Mouse (Mus musculus): Measurements from ENCODE around the gene Sgca. TPM values are rescaled to one million over a fixed set of nuclear protein-coding genes. Genes with fewer than 3 reads are reported as not detected.

Sgca gene
- total RNA-seq, 2 experiments from 2014 or later = 185 to 194 TPM

GRCm38 (mm10) chr11:95001584-95002347 lies 25.6 kb upstream of the Sgca start:
- DNase-seq = no peak

GRCm38 (mm10) chr11:95001058-95001457 lies 24.9 kb upstream of the Sgca start:
- peak; percentile 62 for DNase-seq

- no peak for DNase-seq
Measured at GRCm38 (mm10) chr11:95000548-95000947, 24.4 kb upstream of the Sgca start.

- DNase-seq = no peak
Measured at GRCm38 (mm10) chr11:95000128-95000527, 24.0 kb upstream of the Sgca start.

DNA sequence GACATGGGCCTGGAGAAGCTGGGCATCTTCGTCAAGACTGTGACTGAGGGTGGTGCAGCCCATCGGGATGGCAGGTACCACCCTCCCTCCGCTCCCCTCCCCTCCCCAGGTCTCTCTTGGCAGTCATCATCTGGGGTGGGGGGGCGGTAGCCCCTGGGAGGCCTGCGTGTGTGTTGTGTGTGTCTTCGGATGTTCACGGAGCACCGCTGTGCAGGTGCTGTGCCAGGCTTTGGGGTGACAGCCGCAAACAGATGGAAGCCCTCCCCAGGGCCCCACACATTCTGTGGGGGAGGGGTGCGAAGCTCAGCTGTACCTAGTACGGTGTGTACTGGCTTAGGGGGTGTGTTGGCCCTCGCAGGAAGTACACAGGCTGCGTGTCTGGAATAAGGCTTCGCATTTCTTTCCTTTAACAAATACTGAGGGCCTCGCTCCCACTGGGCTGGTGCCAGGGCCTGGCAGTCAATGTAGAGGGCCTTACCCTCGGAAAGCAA lies 22.0 kb upstream of the Sgca start:
- DNase-seq = no peak

- DNase-seq = no peak
Measured at GRCm38 (mm10) chr11:94997596-94997995, 21.5 kb upstream of the Sgca start.

DNA sequence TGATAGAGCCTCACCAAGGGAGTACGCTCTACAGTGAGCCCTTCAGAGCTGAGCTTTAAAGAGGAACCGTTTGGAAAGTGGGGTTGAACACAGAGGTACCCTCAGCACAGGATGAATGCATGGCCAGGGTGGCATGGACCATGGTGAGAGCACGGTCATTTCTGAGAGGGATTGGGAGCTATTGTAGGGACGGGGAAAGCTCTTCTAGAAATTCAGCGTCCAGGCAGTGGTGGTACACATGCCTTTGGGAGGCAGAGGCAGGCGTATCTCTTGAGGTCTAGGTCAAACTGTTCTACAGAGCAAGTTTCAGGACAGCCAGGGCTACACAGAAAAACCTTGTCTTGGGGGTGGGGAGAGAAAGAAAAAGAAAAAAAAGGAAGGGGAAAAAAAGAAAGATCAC lies 20.9 kb upstream of the Sgca start:
- no peak for DNase-seq

GRCm38 (mm10) chr11:94996101-94996500 lies 20.0 kb upstream of the Sgca start:
- DNase-seq = no peak

- no peak for DNase-seq
Measured at GRCm38 (mm10) chr11:94994947-94995772, 19.0 kb upstream of the Sgca start.

DNA sequence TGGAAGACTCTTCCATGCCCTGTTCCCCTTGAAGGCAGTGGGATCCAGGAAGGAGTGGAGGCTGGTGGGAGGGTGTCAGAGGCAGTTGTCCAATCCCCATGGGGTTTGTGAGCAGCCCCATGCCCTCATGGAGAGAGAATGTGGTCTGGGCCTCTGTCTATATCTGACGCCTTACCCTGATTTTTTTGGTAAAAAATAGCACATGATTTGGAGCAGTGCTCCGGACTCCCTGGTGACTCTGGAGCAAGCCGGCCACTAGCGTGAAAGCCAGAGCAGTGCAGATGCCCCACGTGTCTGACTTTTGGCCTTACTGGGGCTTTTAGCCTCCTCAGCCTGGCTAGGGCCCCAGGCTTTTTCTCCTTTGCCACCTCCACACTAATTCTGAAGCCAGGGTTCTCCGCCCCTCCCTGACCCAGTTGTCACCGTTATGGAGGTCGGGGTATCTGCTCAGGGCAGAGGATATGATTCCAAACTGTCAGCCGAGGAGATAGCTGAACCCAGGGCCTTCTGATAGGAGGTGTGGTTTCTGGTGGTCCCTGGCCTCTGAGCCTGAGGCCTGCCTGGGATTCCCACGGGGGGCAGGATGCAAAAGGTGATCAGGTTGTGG lies 18.2 kb upstream of the Sgca start:
- no peak for DNase-seq

DNA sequence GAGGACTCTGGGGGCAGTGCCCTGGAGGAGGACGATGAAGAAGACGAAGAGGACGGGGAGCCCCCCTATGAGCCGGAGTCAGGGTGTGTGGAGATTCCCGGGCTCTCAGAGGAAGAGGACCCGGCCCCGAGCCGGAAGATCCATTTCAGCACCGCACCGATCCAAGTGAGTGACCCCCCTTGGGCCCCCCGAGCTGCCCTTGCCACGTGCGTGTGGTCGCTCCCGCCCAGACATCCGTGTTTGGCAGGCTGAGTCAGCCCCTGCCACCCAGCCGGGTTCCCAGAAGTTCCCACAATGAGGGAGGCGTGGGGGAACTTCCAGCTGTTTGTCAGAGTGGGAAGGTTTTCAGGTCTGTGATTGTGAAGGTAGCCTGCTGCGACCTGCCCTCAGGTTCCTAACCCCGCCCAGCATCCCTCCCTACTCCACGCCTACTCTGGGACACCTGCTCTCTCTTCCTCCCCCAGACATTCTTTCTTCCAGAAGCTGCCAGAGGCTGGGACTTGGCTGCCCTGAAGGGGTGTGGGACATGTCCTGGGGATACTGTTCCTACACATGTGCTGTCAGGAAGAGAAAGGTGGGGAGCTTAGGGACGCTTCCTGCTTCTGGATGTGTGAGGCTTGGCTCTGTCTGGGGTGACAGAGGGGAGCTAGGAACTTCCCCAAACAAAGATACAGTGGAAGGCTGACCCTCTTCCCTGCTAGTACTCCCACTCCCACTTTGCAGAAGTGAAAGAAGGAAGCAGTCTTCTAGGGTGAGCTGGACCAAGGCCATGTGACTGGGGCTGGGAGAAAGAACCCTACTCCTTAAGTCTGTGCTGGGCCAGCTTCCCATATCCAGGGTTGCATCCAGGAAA lies 16.9 kb upstream of the Sgca start:
- peak; percentile 44 for DNase-seq

DNA sequence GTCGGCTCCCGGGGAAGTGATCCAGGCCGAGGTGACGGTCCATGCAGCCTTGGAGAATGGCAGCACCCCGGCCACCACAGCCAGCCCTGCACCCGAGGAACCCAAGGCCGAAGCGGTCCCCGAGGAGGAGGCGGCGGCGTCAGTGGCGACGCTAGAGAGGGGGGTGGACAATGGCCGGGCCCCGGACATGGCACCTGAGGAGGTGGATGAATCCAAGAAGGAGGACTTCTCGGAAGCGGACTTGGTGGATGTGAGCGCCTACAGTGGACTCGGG lies 16.3 kb upstream of the Sgca start:
- no peak for DNase-seq

- DNase-seq = peak; percentile 61
Measured at GRCm38 (mm10) chr11:94991641-94992479, 15.7 kb upstream of the Sgca start.

GRCm38 (mm10) chr11:94990749-94991577 lies 14.8 kb upstream of the Sgca start, which contains the start of gene Ppp1r9b:
TSS of gene Ppp1r9b (plus strand) at chr11:94991035.
- DNase-seq = peak; percentile 92

DNA sequence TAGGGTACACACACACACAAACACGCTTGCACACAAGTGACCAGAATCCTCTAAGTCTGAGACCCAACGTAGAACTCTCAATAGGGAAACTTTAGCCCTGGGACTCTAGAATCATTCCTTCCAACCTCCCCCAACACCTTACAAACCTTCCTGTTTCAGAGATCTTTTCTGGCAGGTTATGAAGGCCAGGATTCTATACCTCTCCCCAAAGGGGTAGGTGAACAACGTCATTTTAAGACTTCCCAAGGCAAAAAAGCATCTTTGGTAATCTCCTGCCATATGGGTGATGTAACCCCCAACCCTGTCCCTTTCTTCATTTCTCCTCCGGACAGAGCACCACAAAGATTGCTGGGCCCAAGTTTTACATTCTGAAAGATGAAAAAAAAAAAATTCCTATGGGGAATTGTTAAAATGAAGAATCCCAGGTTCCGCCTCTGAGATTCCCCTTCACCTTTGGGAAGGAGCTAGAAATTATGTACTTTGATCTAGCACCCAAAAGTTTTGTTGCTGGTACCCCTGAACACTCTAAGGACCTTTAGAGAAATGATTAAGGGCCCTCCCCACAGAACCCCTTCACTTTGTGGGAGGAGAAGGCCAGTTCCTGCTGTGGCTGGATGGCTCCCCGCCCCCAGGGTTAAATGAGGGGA lies 14.1 kb upstream of the Sgca start:
- DNase-seq = no peak

- peak; percentile 64 for DNase-seq
Measured at GRCm38 (mm10) chr11:94989562-94990017, 13.5 kb upstream of the Sgca start.

- peak; percentile 76 for DNase-seq
Measured at GRCm38 (mm10) chr11:94988780-94989561, 12.8 kb upstream of the Sgca start.

GRCm38 (mm10) chr11:94987851-94988250 lies 11.7 kb upstream of the Sgca start:
- DNase-seq = peak; percentile 43

DNA sequence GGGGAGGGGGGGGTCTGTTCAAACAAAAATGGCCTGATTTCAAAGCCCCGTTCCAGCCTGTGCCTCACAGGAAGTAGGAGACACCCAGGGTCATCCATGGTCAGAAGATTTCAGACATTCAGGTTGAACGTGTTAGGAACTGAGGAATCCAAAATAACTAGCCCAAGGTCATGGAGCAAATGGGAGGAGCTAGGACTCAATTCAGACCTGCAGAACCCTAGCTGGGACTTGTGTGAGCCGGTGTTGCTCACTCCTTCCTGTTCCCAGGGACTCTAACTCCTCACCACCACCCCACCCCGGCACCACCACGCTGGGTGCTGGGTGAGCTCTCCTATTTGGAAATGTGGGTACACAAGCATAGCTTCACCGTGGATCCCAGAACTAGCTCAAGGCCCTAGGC lies 11.2 kb upstream of the Sgca start:
- no peak for DNase-seq
